Mouse (Mus musculus) liver, embryonic 11.5 days (tissue): ENCODE measurements around the gene Olfr434. TPM values are rescaled to one million over a fixed set of nuclear protein-coding genes. Genes with fewer than 3 reads are reported as not detected.
"Not testable (repeated sequence)": the region's sequence is repeated elsewhere in the genome, so short reads cannot be mapped to it uniquely, and the experiment has no call there.

Experiments used
- ATAC-seq: fragments of 200-750 bp; cut with Nextera tagmentation; replicated peaks from 2 replicates; pipeline ENCODE4 v1.8.0; 2017; ENCODE audit warnings: moderate number of reproducible peaks, mild to moderate bottlenecking, moderate TSS enrichment, moderate library complexity; ENCODE audit not compliant: low FRiP score
- DNase-seq: peaks from one replicate; pipeline ENCODE4 v3.0.0-alpha.2; 2017; ENCODE audit warnings: low spot score
- H3K27ac ChIP-seq: fragments of 300-500 bp; sonication (generic); 2 replicates; pipeline ENCODE4 v1.5.1; 2014; ENCODE audit warnings: mild to moderate bottlenecking, low read depth, low read length, control low read depth
- H3K27me3 ChIP-seq: fragments of 300-500 bp; sonication (generic); replicated peaks from 2 replicates; pipeline ENCODE4 v1.6.1; 2014; ENCODE audit warnings: low read length, mixed read lengths; ENCODE audit not compliant: control insufficient read depth, insufficient read depth
- H3K36me3 ChIP-seq: fragments of 300-500 bp; sonication (generic); 2 replicates; pipeline ENCODE4 v1.6.1; 2014; ENCODE audit warnings: mild to moderate bottlenecking, low read length, moderate library complexity, mixed read lengths; ENCODE audit not compliant: control insufficient read depth, insufficient read depth
- H3K4me1 ChIP-seq: fragments of 300-500 bp; sonication (generic); replicated peaks from 2 replicates; pipeline ENCODE4 v1.6.1; 2014; ENCODE audit warnings: low read length, mixed read lengths; ENCODE audit not compliant: control insufficient read depth, insufficient read depth
- H3K4me2 ChIP-seq: fragments of 300-500 bp; sonication (generic); 2 replicates; pipeline ENCODE4 v1.6.1; 2014; ENCODE audit warnings: mild to moderate bottlenecking, control low read depth, moderate library complexity
- H3K4me3 ChIP-seq: fragments of 300-500 bp; sonication (generic); 2 replicates; pipeline ENCODE4 v1.5.1; 2014; ENCODE audit warnings: low read depth, low read length, control low read depth
- H3K9ac ChIP-seq: fragments of 300-500 bp; sonication (generic); 2 replicates; pipeline ENCODE4 v1.6.1; 2014; ENCODE audit warnings: low read depth, low read length, control low read depth
- H3K9me3 ChIP-seq: fragments of 300-500 bp; sonication (generic); 2 replicates; pipeline ENCODE4 v1.6.1; 2016; ENCODE audit warnings: low read length, inconsistent platforms, mixed read lengths; ENCODE audit not compliant: control insufficient read depth
- WGBS: fragments of 180-500 bp; shearing (Covaris S2); extraction: QIAGEN DNeasy Blood & Tissue Kit; methylation state at CpG from one replicate; pipeline ENCODE4 v1.1.7; 2014; 5-methylcytosine and 5-hydroxymethylcytosine counted together
- polyA plus RNA-seq: library from polyadenylated mRNA; unstranded; fragments of >200 nt; fragmentation: Nextera tagmentation; extraction: Ambion mirVana; gene quantifications from 2 replicates; pipeline ENCODE4 v1.2.1, GENCODE M21; 2014

The Olfr434 gene
- not detected in 2 replicates for polyA plus RNA-seq

GRCm38 (mm10) chr6:43212873-43213272 is at the start of gene Olfr434:
Gene Olfr434 (plus strand): TSS chr6:43213021.
- not testable (repeated sequence) for ATAC-seq, H3K9ac ChIP-seq, DNase-seq

GRCm38 (mm10) chr6:43167246-43167645 is 45.6 kb upstream of the Olfr434 start:
- Histone ChIP-seq H3K4me1 (no peaks in the 10 kb centered on the region), H3K27ac (no peak overlapping the region), H3K4me2 (no peak overlapping the region), H3K27me3 (no peaks in the 10 kb centered on the region), H3K9me3 (no peaks in the 10 kb centered on the region), H3K4me3 (no peak overlapping the region), H3K36me3 (no peaks in the 10 kb centered on the region), H3K9ac (no peak overlapping the region)
- 89% methylated on average over 4 of the region's 4 CpGs for WGBS
- DNase-seq: no peak
- ATAC-seq: no peak

More at GRCm38 (mm10) chr6:43212873-43213272, at the start of gene Olfr434:
- not testable (repeated sequence) for H3K9me3 ChIP-seq, H3K36me3 ChIP-seq, H3K4me1 ChIP-seq, H3K27ac ChIP-seq, H3K4me3 ChIP-seq, H3K27me3 ChIP-seq, H3K4me2 ChIP-seq

GRCm38 (mm10) chr6:43171840-43172239 is 41.0 kb upstream of the Olfr434 start, which contains the start of gene Olfr13:
Gene Olfr13 (plus strand): TSS chr6:43172140.
- H3K36me3 ChIP-seq: no peaks in the 10 kb centered on the region

GRCm38 (mm10) chr6:43178129-43178528 is 34.7 kb upstream of the Olfr434 start:
- H3K27ac ChIP-seq: no peak overlapping the region
- no peak for DNase-seq
- H3K9ac ChIP-seq: no peak overlapping the region
- no peaks in the 10 kb centered on the region for H3K4me1 ChIP-seq
- no peaks in the 10 kb centered on the region for H3K9me3 ChIP-seq
- H3K4me2 ChIP-seq: no peak overlapping the region
- ATAC-seq: no peak
- no peaks in the 10 kb centered on the region for H3K27me3 ChIP-seq
- no peak overlapping the region for H3K4me3 ChIP-seq
- WGBS: 62% methylated on average over 1 of the region's 1 CpGs
- no peaks in the 10 kb centered on the region for H3K36me3 ChIP-seq

More at GRCm38 (mm10) chr6:43171840-43172239, 41.0 kb upstream of the Olfr434 start, which contains the start of gene Olfr13:
- no peak within 1 kb of the TSS for H3K4me2 ChIP-seq
- no peak within 1 kb of the TSS for H3K9ac ChIP-seq
- WGBS: 66% methylated on average over 4 of the region's 4 CpGs
- DNase-seq: no peak
- no peak for ATAC-seq
- no peak within 1 kb of the TSS for H3K27ac ChIP-seq
- H3K27me3 ChIP-seq: no peaks in the 10 kb centered on the region
- no peaks in the 10 kb centered on the region for H3K9me3 ChIP-seq
- no peak within 1 kb of the TSS for H3K4me3 ChIP-seq
- no peaks in the 10 kb centered on the region for H3K4me1 ChIP-seq

GRCm38 (mm10) chr6:43178584-43179501 is 34.0 kb upstream of the Olfr434 start:
- Histone ChIP-seq H3K36me3 (no peaks in the 10 kb centered on the region), H3K4me1 (no peaks in the 10 kb centered on the region), H3K4me2 (no peak overlapping the region), H3K9ac (no peak overlapping the region), H3K4me3 (no peak overlapping the region), H3K27ac (no peak overlapping the region), H3K27me3 (no peaks in the 10 kb centered on the region), H3K9me3 (no peaks in the 10 kb centered on the region)
- ATAC-seq (no peak), DNase-seq (no peak)
- 59% methylated on average over 6 of the region's 6 CpGs for WGBS

- no peak overlapping the region for H3K4me2 ChIP-seq
- no peaks in the 10 kb centered on the region for H3K9me3 ChIP-seq
- 71% methylated on average over 3 of the region's 3 CpGs for WGBS
- H3K36me3 ChIP-seq: no peaks in the 10 kb centered on the region
- H3K4me1 ChIP-seq: no peaks in the 10 kb centered on the region
- ATAC-seq: no peak
- no peak overlapping the region for H3K9ac ChIP-seq
- H3K27ac ChIP-seq: no peak overlapping the region
- H3K4me3 ChIP-seq: no peak overlapping the region
- H3K27me3 ChIP-seq: no peaks in the 10 kb centered on the region
- no peak for DNase-seq
Measured at GRCm38 (mm10) chr6:43190986-43191385, 21.8 kb upstream of the Olfr434 start.

- no peak within 1 kb of the TSS for H3K4me2 ChIP-seq
- H3K27ac ChIP-seq: no peak within 1 kb of the TSS
- DNase-seq (no peak), ATAC-seq (no peak)
- H3K27me3 ChIP-seq: no peaks in the 10 kb centered on the region
- no peak within 1 kb of the TSS for H3K4me3 ChIP-seq
- no peak within 1 kb of the TSS for H3K9ac ChIP-seq
- no peaks in the 10 kb centered on the region for H3K9me3 ChIP-seq
- H3K36me3 ChIP-seq: no peaks in the 10 kb centered on the region
- no peaks in the 10 kb centered on the region for H3K4me1 ChIP-seq
Measured at GRCm38 (mm10) chr6:43196781-43197180, 16.0 kb upstream of the Olfr434 start, which contains the start of gene Olfr435. Gene Olfr435 (plus strand): TSS chr6:43197146.

- Histone ChIP-seq H3K4me3 (no peak overlapping the region), H3K9ac (no peak overlapping the region), H3K36me3 (no peaks in the 10 kb centered on the region), H3K27me3 (no peaks in the 10 kb centered on the region), H3K4me1 (no peaks in the 10 kb centered on the region), H3K4me2 (no peak overlapping the region), H3K9me3 (no peaks in the 10 kb centered on the region), H3K27ac (no peak overlapping the region)
- WGBS: 60% methylated on average over 3 of the region's 3 CpGs
- DNase-seq (no peak), ATAC-seq (no peak)
Measured at GRCm38 (mm10) chr6:43198094-43198493, 14.7 kb upstream of the Olfr434 start.

- no peak overlapping the region for H3K4me2 ChIP-seq
- no peak overlapping the region for H3K4me3 ChIP-seq
- no peak for ATAC-seq
- DNase-seq: no peak
- no peaks in the 10 kb centered on the region for H3K27me3 ChIP-seq
- H3K4me1 ChIP-seq: no peaks in the 10 kb centered on the region
- no peak overlapping the region for H3K27ac ChIP-seq
- H3K9ac ChIP-seq: no peak overlapping the region
- H3K9me3 ChIP-seq: no peaks in the 10 kb centered on the region
- no peaks in the 10 kb centered on the region for H3K36me3 ChIP-seq
Measured at GRCm38 (mm10) chr6:43202786-43203185, 10.0 kb upstream of the Olfr434 start.
